Mouse (Mus musculus): ENCODE data around the gene Sox12.
"Not testable (repeated sequence)": the region's sequence is repeated elsewhere in the genome, so short reads cannot be mapped to it uniquely, and the experiment has no call there.

Sox12 gene

GRCm38 (mm10) chr2:152359616-152360015 lies 38.2 kb downstream of the Sox12 start:
- DNase-seq (ENCODE audit: low read depth, low spot score): no peak

- DNase-seq (ENCODE audit: low read depth, low spot score): not testable (repeated sequence)
Measured at GRCm38 (mm10) chr2:152358977-152359376, 38.9 kb downstream of the Sox12 start.

DNA sequence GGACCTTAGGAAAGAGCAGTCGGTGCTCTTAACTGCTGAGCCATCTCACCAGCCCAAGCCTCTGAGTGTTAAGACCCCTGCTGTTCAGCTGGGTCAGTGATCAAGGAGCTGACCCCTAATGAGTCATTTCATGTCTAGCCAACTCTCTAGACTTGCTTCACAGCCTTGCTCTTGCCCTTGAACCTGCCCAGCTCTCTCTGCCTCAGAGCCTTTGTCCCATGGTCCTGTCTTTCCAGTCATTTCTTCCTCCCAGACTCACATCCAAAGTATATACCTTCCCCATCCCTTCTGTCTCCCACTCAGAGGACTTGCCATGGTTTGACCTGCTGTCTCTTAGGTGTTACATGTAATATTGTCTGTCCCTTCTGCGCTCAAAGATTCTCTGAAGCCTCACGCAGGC lies 40.6 kb downstream of the Sox12 start:
- DNase-seq (ENCODE audit: low read depth, low spot score): no peak

DNA sequence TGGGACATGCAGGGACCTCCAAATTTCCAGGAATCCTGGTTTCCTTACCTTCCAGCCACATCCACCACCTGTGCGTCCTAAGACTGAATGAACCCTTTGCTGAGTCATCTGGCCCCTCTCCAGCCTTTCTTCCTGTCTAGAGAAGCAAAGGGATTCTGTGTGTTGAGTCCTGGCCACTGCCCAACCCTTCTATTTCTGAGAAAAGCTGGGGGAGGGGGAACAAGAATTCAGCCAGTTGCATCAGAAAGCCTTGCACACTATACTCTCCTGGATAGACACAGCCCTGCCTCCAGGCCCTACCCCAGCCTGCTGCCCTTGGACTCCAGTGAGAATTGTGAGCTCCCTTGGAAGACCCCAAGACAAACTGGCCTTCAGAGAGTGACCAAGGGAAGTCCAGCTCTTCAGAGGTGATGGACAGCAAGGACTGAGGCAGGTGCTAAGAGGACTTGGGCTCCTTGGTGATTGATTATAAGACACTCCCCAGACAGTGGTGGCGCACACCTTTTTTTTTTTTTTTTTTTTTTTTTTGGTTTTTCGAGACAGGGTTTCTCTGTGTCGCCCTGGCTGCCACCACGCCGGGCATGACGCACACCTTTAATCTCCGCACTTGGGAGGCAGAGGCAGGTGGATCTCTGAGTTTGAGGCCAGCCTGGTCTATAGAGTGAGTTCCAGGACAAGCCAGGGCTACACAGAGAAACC lies 47.9 kb downstream of the Sox12 start:
- DNase-seq (ENCODE audit: low read depth, low spot score): peak; percentile 69

GRCm38 (mm10) chr2:152349205-152349604 lies 48.7 kb downstream of the Sox12 start:
- DNase-seq (ENCODE audit: low read depth, low spot score): no peak

DNA sequence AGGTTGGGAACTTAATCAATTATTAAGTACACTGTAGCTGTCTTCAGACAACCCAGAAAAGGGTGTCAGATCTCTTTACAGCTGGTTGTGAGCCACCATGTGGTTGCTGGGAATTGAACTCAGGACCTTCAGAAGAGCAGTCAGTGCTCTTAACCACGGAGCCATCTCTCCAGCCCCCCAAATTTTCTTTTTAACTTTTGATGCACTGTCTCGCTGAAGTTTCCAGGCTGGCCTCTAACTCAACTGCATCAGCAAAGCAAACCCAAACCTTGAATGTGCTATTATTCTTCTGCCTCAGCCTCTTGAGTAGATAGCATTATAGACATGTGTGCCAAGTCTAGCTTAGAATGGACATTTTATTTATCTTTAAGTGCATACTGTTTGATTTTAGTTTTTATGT lies 50.1 kb downstream of the Sox12 start:
- DNase-seq (ENCODE audit: low read depth, low spot score): no peak

- DNase-seq (ENCODE audit: low read depth, low spot score): no peak
Measured at GRCm38 (mm10) chr2:152346776-152347465, 50.9 kb downstream of the Sox12 start.

GRCm38 (mm10) chr2:152345393-152345792 lies 52.5 kb downstream of the Sox12 start:
- DNase-seq (ENCODE audit: low read depth, low spot score): no peak

DNA sequence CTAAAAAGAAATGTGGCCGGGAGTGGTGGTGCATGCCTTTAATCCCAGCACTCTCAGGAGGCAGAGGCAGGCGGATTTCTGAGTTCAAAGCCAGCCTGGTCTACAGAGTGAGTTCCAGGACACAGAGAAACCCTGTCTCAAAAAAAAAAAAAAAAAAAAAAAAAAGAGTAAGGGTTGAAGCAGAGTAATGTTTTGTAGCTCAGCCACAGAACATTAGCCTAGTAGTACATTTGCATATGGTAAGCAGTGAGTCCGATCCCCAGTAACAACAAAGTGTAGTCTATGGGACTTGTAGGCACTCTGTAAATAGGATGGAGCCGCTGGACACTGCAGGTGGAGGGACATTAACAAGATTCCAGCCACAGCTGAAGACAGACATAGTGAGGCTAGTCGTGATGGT lies 53.0 kb downstream of the Sox12 start:
- DNase-seq (ENCODE audit: low read depth, low spot score): no peak

GRCm38 (mm10) chr2:152344361-152344760 lies 53.5 kb downstream of the Sox12 start:
- DNase-seq (ENCODE audit: low read depth, low spot score): no peak

Measured in brain, adult 2 months (tissue).